In the genomic region with DNA sequence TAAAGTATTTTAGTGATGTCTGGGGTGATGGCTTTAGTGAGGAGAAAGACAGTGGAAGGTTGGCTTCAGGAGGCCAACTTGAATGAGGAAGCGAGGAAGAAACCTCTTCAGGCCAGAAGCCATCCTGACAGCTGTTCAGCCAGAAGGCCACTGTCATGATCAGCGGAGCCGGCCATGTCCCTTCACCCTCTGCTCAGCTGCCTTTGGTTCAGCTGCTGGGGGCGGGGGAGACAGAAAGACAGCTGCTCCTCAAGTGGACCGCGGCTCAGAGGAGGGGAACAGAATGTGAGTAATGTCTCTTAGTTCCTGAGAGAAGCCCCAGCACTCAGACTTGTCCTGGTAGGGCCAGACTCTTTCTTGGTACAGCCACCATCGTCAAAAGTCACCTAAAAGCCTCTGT, we compare ENCODE assay signal across 32 mouse cellular contexts. TPM values are rescaled to one million over a fixed set of nuclear protein-coding genes. Genes with fewer than 3 reads are reported as not detected.
DNase-seq lines count a peak whose midpoint lies in the region; ATAC-seq and TF ChIP-seq lines count a peak whose summit lies in the region.
"Had no signal": no experiment of that assay in that cellular context is flagged by ENCODE, and none has a peak within 500 bp of the region (broad histone marks: within the 10 kb centered on the region; RNA-seq: fewer than 3 reads in every experiment).

No protein-coding gene starts in this region.

- no peak overlapping the region for H3K4me3 ChIP-seq in liver, adult 2 months (ENCODE audit: insufficient read depth, low read depth, low read length)
- H3K4me3 ChIP-seq in liver, embryonic 11.5 days (ENCODE audit: low read depth, low read length), result no peak overlapping the region
- no peak overlapping the region for H3K4me3 ChIP-seq in embryonic facial prominence, embryonic 10.5 days
- H3K4me3 ChIP-seq: forebrain, embryonic 10.5 days; hindbrain, embryonic 15.5 days; liver, embryonic 12.5 days; midbrain, embryonic 15.5 days had no signal

- WGBS in liver, adult 2 months, result 83% methylated on average over 7 of the region's 7 CpGs
- WGBS in liver, embryonic 11.5 days, result 65% methylated on average over 7 of the region's 7 CpGs
- 78% methylated on average over 7 of the region's 7 CpGs for WGBS in embryonic facial prominence, embryonic 10.5 days

- H3K36me3 ChIP-seq in liver, adult 2 months (ENCODE audit: control insufficient read depth, insufficient read depth, low read length), result no peaks in the 10 kb centered on the region
- H3K36me3 ChIP-seq in liver, embryonic 11.5 days (ENCODE audit: control insufficient read depth, insufficient read depth, low read length), result no peaks in the 10 kb centered on the region
- no peaks in the 10 kb centered on the region for H3K36me3 ChIP-seq in embryonic facial prominence, embryonic 10.5 days (replicated peaks)
- H3K36me3 ChIP-seq: forebrain, embryonic 10.5 days; G1E; hindbrain, embryonic 15.5 days; liver, embryonic 12.5 days; midbrain, embryonic 15.5 days had no signal

- peak; percentile 89 for DNase-seq in heart, adult 11 months
- DNase-seq in heart, postnatal 25 days (ENCODE audit: low spot score), result no peak
- no peak for DNase-seq in liver, adult 2 months (ENCODE audit: extremely low read depth, low read depth, low spot score)
- no peak for DNase-seq in liver, embryonic 11.5 days (ENCODE audit: low spot score)
- DNase-seq in embryonic facial prominence, embryonic 10.5 days (ENCODE audit: low spot score), result peak; percentile 9
- DNase-seq in retina, postnatal 1 day, result peak; percentile 41
- no peak for DNase-seq in urinary bladder, postnatal 25 days (ENCODE audit: low spot score)
- DNase-seq: adrenal gland, adult 2 months; cerebellum, adult 11-12 months; cerebellum, postnatal 36 days; embryo, embryonic 11 days; gastrocnemius, postnatal 36 days; kidney, adult 9 months; kidney, postnatal 36 days; lung, adult 18-20 months had no signal

- TF ChIP-seq POLR2A in liver, adult 2 months (IDR thresholded peaks at IDR 0.05; ENCODE audit: extremely low read depth, insufficient read depth, low read length), result no peak

- no peak for TF ChIP-seq CTCF in liver, adult 2 months (IDR thresholded peaks at IDR 0.05; ENCODE audit: low read depth, low read length)

- no peak for ATAC-seq in liver, embryonic 11.5 days (replicated peaks; ENCODE audit: low FRiP score)
- ATAC-seq: forebrain, embryonic 16.5 days; intestine, embryonic 16.5 days; liver, embryonic 12.5 days; midbrain, embryonic 15.5 days had no signal

- no peaks in the 10 kb centered on the region for H3K9me3 ChIP-seq in liver, embryonic 11.5 days (ENCODE audit: control insufficient read depth, low read length)
- no peaks in the 10 kb centered on the region for H3K9me3 ChIP-seq in embryonic facial prominence, embryonic 10.5 days
- H3K9me3 ChIP-seq: forebrain, embryonic 10.5 days; G1E; hindbrain, embryonic 15.5 days; liver, embryonic 12.5 days; midbrain, embryonic 15.5 days had no signal

- peaks cover 3% of the 10 kb centered on the region; the same call in 1 of the 2 replicates for H3K4me1 ChIP-seq in liver, adult 2 months (ENCODE audit: control insufficient read depth, insufficient read depth, low read length)
- H3K4me1 ChIP-seq in liver, embryonic 11.5 days (replicated peaks; ENCODE audit: control insufficient read depth, insufficient read depth, low read length), result peaks cover 9% of the 10 kb centered on the region
- H3K4me1 ChIP-seq in embryonic facial prominence, embryonic 10.5 days, result peaks cover 57% of the 10 kb centered on the region

- H3K79me2 ChIP-seq in liver, adult 2 months (ENCODE audit: control insufficient read depth, insufficient read depth, low read length), result no peaks in the 10 kb centered on the region

- H3K27me3 ChIP-seq in liver, adult 2 months (ENCODE audit: control insufficient read depth, insufficient read depth, low read length), result no peaks in the 10 kb centered on the region
- no peaks in the 10 kb centered on the region for H3K27me3 ChIP-seq in liver, embryonic 11.5 days (replicated peaks; ENCODE audit: control insufficient read depth, insufficient read depth, low read length)
- H3K27me3 ChIP-seq in embryonic facial prominence, embryonic 10.5 days (replicated peaks; ENCODE audit: low read depth, poor library complexity, severe bottlenecking), result peaks cover 20% of the 10 kb centered on the region
- H3K27me3 ChIP-seq: hindbrain, embryonic 15.5 days; midbrain, embryonic 15.5 days had no signal

- H3K4me2 ChIP-seq in liver, embryonic 11.5 days, result no peak overlapping the region
- H3K4me2 ChIP-seq: hindbrain, embryonic 15.5 days; liver, embryonic 12.5 days; midbrain, embryonic 15.5 days had no signal

- intact Hi-C loops in heart, postnatal 25 days (cut with DNase I), result no loop called here

- 0 out of 2 replicates have a peak overlapping the region, but pooled peaks have one; percentile 32 for H3K27ac ChIP-seq in liver, adult 2 months (replicated peaks; ENCODE audit: insufficient read depth, low read depth, low read length)
- no peak overlapping the region for H3K27ac ChIP-seq in liver, embryonic 11.5 days (ENCODE audit: low read depth, low read length)
- H3K27ac ChIP-seq in embryonic facial prominence, embryonic 10.5 days (replicated peaks), result no peak overlapping the region
- H3K27ac ChIP-seq: forebrain, embryonic 10.5 days; hindbrain, embryonic 15.5 days; liver, embryonic 12.5 days; midbrain, embryonic 15.5 days; stomach, postnatal 0 days had no signal

- H3K9ac ChIP-seq in liver, adult 2 months (ENCODE audit: low read depth, low read length), result no peak overlapping the region
- no peak overlapping the region for H3K9ac ChIP-seq in liver, embryonic 11.5 days (ENCODE audit: low read depth, low read length)
- H3K9ac ChIP-seq: hindbrain, embryonic 15.5 days; liver, embryonic 12.5 days; midbrain, embryonic 15.5 days had no signal

RNA-seq across cellular contexts. Expression of a gene that starts 5.0 kb away (rescaled TPM):
- 10 to 100 TPM; 43.4 to 43.7 TPM for total RNA-seq in heart, postnatal 25 days (2021)
- 10.8 and 11.5 TPM in 2 replicates for total RNA-seq in liver, adult 2 months (2014; rRNA removed)
- 10.8 and 11.7 TPM in 2 replicates for polyA plus RNA-seq in liver, adult 2 months (2012; rRNA removed)
- 11.1 and 12.8 TPM in 2 replicates for polyA plus RNA-seq in liver, embryonic 11.5 days (2014; fragmentation: Nextera tagmentation; extraction: Ambion mirVana)
- 4.1 and 6.1 TPM in 2 replicates for polyA plus RNA-seq in embryonic facial prominence, embryonic 10.5 days (2016; fragmentation: Nextera tagmentation; extraction: Ambion mirVana)

RNA-seq across cellular contexts. Expression of a gene that starts 7.3 kb away (rescaled TPM):
- not detected for total RNA-seq in heart, postnatal 25 days (2021)
- total RNA-seq in liver, adult 2 months (2014; rRNA removed), result not detected in 2 replicates
- 0.04 TPM in 1 of 2 replicates, not detected in the other for polyA plus RNA-seq in liver, adult 2 months (2012; rRNA removed)
- polyA plus RNA-seq in liver, embryonic 11.5 days (2014; fragmentation: Nextera tagmentation; extraction: Ambion mirVana), result not detected in 2 replicates
- polyA plus RNA-seq in embryonic facial prominence, embryonic 10.5 days (2016; fragmentation: Nextera tagmentation; extraction: Ambion mirVana), result not detected in 2 replicates
- total RNA-seq: adrenal gland, adult 2 months; adrenal gland, postnatal 4 days; gastrocnemius, postnatal 36 days; heart, adult 8-10 months; hematopoietic stem cell, adult 5-6 weeks; layer of hippocampus, adult 8-10 months; left cerebral cortex, postnatal 25 days; megakaryocyte-erythroid progenitor cell, adult 5-6 weeks had no signal
- polyA plus RNA-seq: adrenal gland, adult 2 months; forebrain, embryonic 10.5 days; forebrain, embryonic 16.5 days; G1E; heart, embryonic 16.5 days; hindbrain, embryonic 15.5 days; intestine, embryonic 16.5 days; liver, embryonic 12.5 days; midbrain, embryonic 15.5 days; neural tube, embryonic 14.5 days; stomach, postnatal 0 days; thymus, postnatal 0 days had no signal

RNA-seq across cellular contexts. Expression of a gene that starts 18.2 kb away (rescaled TPM):
- 10 to 100 TPM; 26.3 to 26.4 TPM for total RNA-seq in heart, postnatal 25 days (2021)
- 13.4 and 18.6 TPM in 2 replicates for total RNA-seq in liver, adult 2 months (2014; rRNA removed)
- polyA plus RNA-seq in liver, adult 2 months (2012; rRNA removed), result 18.1 and 22.9 TPM in 2 replicates
- 31.5 and 34.8 TPM in 2 replicates for polyA plus RNA-seq in liver, embryonic 11.5 days (2014; fragmentation: Nextera tagmentation; extraction: Ambion mirVana)
- 71.1 and 79.2 TPM in 2 replicates for polyA plus RNA-seq in embryonic facial prominence, embryonic 10.5 days (2016; fragmentation: Nextera tagmentation; extraction: Ambion mirVana)

RNA-seq across cellular contexts. Expression of a gene that starts 43.2 kb away (rescaled TPM):
- not detected for total RNA-seq in heart, postnatal 25 days (2021)
- total RNA-seq in liver, adult 2 months (2014; rRNA removed), result 0.07 and 0.09 TPM in 2 replicates
- polyA plus RNA-seq in liver, adult 2 months (2012; rRNA removed), result 0.05 TPM in 1 of 2 replicates, not detected in the other
- 0.08 and 0.10 TPM in 2 replicates for polyA plus RNA-seq in liver, embryonic 11.5 days (2014; fragmentation: Nextera tagmentation; extraction: Ambion mirVana)
- polyA plus RNA-seq in embryonic facial prominence, embryonic 10.5 days (2016; fragmentation: Nextera tagmentation; extraction: Ambion mirVana), result 0.27 and 0.41 TPM in 2 replicates
- total RNA-seq: gastrocnemius, postnatal 36 days; hematopoietic stem cell, adult 5-6 weeks had no signal
- polyA plus RNA-seq: G1E; stomach, postnatal 0 days had no signal

Comparison
In these comparisons a context has a peak if more than half of its experiments do, and no peak if none do; other contexts are left out.
1. DNase-seq: peak in heart, adult 11 months (single experiment), embryonic facial prominence, embryonic 10.5 days (single experiment) and retina, postnatal 1 day (single experiment); none in heart, postnatal 25 days (single experiment), liver, adult 2 months (single experiment), liver, embryonic 11.5 days (single experiment) and urinary bladder, postnatal 25 days (single experiment).